Mouse (Mus musculus): Measurements from ENCODE around the gene Ttll9. TPM values are rescaled to one million over a fixed set of nuclear protein-coding genes. Genes with fewer than 3 reads are reported as not detected.
A peak's percentile ranks its signal among the peaks of the same experiment; 100 is the strongest.

Ttll9 gene
- polyA plus RNA-seq, 1 experiment from 2014 or later, result 1.2 TPM

DNA sequence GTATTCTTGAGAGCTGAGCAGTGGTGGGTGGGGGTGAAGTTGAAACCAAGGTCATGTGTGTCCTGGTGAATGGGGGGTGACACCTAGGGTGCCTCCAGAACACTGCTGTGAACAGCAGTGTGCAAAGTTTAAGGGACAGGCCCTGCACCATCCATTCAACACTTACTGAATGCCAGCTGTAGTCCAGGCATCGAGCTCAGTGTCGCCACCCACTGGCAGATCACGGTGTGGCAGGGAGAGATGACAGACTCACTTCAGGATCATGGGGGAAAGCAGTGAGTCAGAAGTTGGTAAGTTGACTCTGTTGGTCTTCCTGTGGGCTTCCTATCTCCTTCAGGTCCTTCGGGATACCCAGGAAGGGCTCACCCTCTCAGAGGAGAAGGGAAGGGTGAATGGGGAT, 22.4 kb upstream of the Ttll9 start:
- H3K27me3 ChIP-seq (ENCODE audit: insufficient read depth, low read length), result peaks cover 46% of the 10 kb centered on the region
- peaks cover 13% of the 10 kb centered on the region; the same call in 1 of the 2 replicates for H3K4me1 ChIP-seq (ENCODE audit: insufficient read depth, low read length)
- 11% methylated on average over 4 of the region's 4 CpGs for WGBS
- H3K27ac ChIP-seq (ENCODE audit: low read length), result no peak overlapping the region
- H3K4me2 ChIP-seq (replicated peaks; ENCODE audit: low read depth, low read length), result no peak overlapping the region
- H3K9me3 ChIP-seq (ENCODE audit: low read length), result no peaks in the 10 kb centered on the region
- ATAC-seq (ENCODE audit: low FRiP score, low TSS enrichment), result no peak
- H3K4me3 ChIP-seq (ENCODE audit: low read length), result no peak overlapping the region
- H3K36me3 ChIP-seq (ENCODE audit: insufficient read depth, low read length), result no peaks in the 10 kb centered on the region
- H3K9ac ChIP-seq (replicated peaks; ENCODE audit: low read length), result no peak overlapping the region

DNA sequence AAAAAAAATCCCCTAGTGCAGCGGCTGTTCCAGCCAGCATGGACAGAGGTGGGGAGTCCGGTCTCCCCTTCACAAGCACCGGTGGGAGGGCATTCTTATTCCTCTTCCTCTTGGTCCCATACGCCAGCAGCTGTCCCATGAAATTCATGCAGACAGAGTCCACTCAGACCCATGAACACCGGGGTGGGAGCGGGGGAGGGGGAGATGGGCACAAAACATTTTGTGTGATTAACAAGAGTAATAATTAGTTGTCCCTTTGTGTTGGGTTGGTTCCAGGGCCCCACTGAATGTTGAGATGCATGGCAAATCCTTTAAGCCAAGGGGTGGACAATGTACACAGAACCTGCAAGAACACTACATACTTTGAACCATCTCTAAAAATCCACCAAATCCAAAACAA, 21.2 kb upstream of the Ttll9 start:
- Histone ChIP-seq H3K4me2 (replicated peaks; ENCODE audit: low read depth, low read length) (no peak overlapping the region), H3K9me3 (ENCODE audit: low read length) (no peaks in the 10 kb centered on the region), H3K4me1 (ENCODE audit: insufficient read depth, low read length) (peaks cover 13% of the 10 kb centered on the region; the same call in 1 of the 2 replicates), H3K4me3 (ENCODE audit: low read length) (no peak overlapping the region), H3K36me3 (ENCODE audit: insufficient read depth, low read length) (no peaks in the 10 kb centered on the region), H3K27ac (ENCODE audit: low read length) (no peak overlapping the region), H3K27me3 (ENCODE audit: insufficient read depth, low read length) (peaks cover 57% of the 10 kb centered on the region), H3K9ac (replicated peaks; ENCODE audit: low read length) (no peak overlapping the region)
- WGBS, result 79% methylated on average over 6 of the region's 6 CpGs
- no peak for ATAC-seq (ENCODE audit: low FRiP score, low TSS enrichment)

DNA sequence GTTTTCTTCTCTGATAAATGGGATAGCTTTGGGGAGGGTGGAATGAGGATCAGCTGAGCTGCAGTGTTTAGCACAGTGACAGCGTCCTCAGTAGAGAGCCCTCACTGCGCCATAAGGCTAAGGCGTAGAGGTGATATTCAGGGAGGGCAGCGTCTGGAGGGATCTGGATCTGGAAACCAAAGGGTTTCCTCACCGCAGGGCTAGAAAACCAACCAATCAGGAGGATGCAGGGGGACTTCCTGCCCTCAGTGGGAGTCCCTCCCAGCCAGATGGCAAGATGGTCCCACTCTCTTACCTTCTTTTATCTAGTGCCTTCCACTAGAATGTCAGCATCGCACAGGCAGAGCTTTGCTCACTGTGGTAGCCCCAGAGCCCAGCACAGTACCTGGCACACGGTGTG, 20.5 kb upstream of the Ttll9 start:
- no peak for ATAC-seq (ENCODE audit: low FRiP score, low TSS enrichment)
- no peaks in the 10 kb centered on the region for H3K9me3 ChIP-seq (ENCODE audit: low read length)

DNA sequence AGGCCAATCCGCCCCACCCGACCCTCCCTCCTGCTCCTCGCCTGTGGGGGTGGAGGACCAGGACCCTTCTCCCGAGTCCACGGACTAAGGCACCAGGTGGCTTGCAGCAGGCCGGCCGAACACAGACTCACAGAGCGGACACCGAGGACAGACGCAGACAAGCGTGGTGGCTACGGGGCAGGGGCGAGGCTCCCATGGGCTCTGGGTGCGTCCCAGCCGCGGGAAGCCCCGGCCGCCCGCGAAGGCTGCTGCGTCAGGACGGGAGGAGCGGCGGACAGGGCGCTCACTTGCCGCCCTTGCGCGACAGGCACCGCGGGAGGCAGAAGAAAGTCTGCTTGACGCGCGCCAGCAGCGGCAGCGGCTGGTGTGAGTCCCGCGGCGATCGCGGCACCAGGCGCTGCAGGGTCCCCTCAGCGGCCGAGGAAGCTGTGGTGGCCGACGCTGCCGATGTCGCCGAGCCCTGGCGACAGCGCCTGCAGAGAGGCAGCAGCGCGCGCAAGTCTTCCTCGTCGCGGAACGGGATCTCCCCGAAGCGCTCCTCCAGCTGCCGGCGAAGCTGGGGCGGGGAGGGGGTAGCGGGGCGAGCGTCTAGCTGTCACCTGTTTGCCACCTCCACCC, 19.3 kb upstream of the Ttll9 start:
- H3K4me3 ChIP-seq (ENCODE audit: low read length), result peak overlapping the region; percentile 52
- no peaks in the 10 kb centered on the region for H3K9me3 ChIP-seq (ENCODE audit: low read length)
- H3K4me2 ChIP-seq (replicated peaks; ENCODE audit: low read depth, low read length), result peak overlapping the region; percentile 84
- ATAC-seq (ENCODE audit: low FRiP score, low TSS enrichment), result peak; percentile 36; the same call in 1 of the 2 replicates
- no peaks in the 10 kb centered on the region for H3K36me3 ChIP-seq (ENCODE audit: insufficient read depth, low read length)
- H3K9ac ChIP-seq (replicated peaks; ENCODE audit: low read length), result peak overlapping the region; percentile 55; the same call in 1 of the 2 replicates
- H3K4me1 ChIP-seq (ENCODE audit: insufficient read depth, low read length), result peaks cover 13% of the 10 kb centered on the region; the same call in 1 of the 2 replicates
- WGBS, result 0% methylated on average over 49 of the region's 65 CpGs
- peaks cover 56% of the 10 kb centered on the region for H3K27me3 ChIP-seq (ENCODE audit: insufficient read depth, low read length)
- no peak overlapping the region for H3K27ac ChIP-seq (ENCODE audit: low read length)

More for the DNA sequence above, 20.5 kb upstream of the Ttll9 start:
- Histone ChIP-seq H3K27ac (ENCODE audit: low read length) (no peak overlapping the region), H3K9ac (replicated peaks; ENCODE audit: low read length) (no peak overlapping the region), H3K36me3 (ENCODE audit: insufficient read depth, low read length) (no peaks in the 10 kb centered on the region), H3K27me3 (ENCODE audit: insufficient read depth, low read length) (peaks cover 56% of the 10 kb centered on the region), H3K4me3 (ENCODE audit: low read length) (no peak overlapping the region), H3K4me1 (ENCODE audit: insufficient read depth, low read length) (peaks cover 13% of the 10 kb centered on the region; the same call in 1 of the 2 replicates), H3K4me2 (replicated peaks; ENCODE audit: low read depth, low read length) (no peak overlapping the region)
- WGBS, result 45% methylated on average over 7 of the region's 7 CpGs

DNA sequence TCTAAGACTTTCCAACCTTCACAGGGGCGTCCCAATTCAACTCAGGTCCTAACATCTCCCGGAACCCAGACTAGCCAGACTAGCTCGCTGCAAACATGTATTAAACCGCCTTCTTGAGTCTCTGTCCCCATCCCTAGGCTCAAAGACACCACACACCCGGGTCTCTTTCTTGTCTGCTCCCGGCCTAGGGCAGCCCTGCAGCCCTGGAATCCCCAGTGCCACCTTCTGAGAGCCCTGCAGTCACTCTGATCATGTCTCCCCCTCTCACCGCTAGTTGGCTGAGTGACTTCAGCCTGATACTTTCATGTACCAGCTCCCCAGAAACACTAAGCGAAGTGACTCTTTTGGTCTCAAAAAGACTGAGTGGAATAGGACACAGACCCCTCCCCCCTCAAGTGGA, 18.7 kb upstream of the Ttll9 start:
- ATAC-seq (ENCODE audit: low FRiP score, low TSS enrichment), result no peak
- peak overlapping the region; percentile 52 for H3K4me3 ChIP-seq (ENCODE audit: low read length)
- H3K36me3 ChIP-seq (ENCODE audit: insufficient read depth, low read length), result no peaks in the 10 kb centered on the region
- peak overlapping the region; percentile 84 for H3K4me2 ChIP-seq (replicated peaks; ENCODE audit: low read depth, low read length)
- H3K9me3 ChIP-seq (ENCODE audit: low read length), result no peaks in the 10 kb centered on the region
- peaks cover 56% of the 10 kb centered on the region for H3K27me3 ChIP-seq (ENCODE audit: insufficient read depth, low read length)
- H3K27ac ChIP-seq (ENCODE audit: low read length), result no peak overlapping the region
- H3K4me1 ChIP-seq (ENCODE audit: insufficient read depth, low read length), result peaks cover 13% of the 10 kb centered on the region; the same call in 1 of the 2 replicates
- H3K9ac ChIP-seq (replicated peaks; ENCODE audit: low read length), result no peak overlapping the region
- 4% methylated on average over 8 of the region's 8 CpGs for WGBS

DNA sequence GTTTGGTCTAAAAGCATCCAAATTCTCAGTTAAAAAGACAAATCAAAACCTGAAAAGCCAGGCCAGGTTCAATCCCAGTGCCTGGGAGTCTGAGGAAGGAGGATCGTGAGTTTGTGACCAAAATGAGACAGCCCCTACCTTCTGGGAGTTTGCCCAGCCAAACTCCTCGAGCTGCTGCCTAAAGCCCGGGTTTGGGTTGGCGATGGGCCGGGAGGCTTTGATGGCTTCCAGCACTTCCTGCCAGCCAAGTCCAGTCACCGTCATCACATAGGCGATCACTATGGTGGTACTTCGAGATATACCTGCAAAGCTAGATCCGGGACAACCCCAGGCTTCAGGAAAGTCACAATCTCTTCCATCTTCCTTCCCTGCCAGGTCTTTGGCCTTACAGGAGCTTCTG, 18.3 kb upstream of the Ttll9 start:
- WGBS, result 50% methylated on average over 9 of the region's 9 CpGs

DNA sequence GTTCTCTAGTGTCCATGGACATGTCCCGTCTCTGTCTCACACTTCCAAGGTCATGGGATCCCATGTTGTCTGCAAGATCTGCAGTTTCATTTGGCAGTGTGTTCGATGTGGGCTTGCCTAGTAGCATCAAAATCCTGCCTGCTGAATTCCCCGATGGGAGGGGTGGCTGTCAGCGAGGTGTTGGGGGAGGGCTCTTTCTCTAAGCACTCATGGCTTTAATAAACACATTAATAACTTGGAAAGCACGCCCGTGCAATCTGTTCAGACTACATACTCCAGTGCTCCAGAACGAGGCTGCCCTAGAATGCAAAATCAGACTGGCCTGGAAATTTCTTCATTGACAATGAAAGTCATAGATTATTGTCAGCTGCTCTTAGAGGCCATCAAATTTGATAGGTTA, 15.2 kb upstream of the Ttll9 start:
- 56% methylated on average over 7 of the region's 7 CpGs for WGBS
- peaks cover 66% of the 10 kb centered on the region for H3K27me3 ChIP-seq (ENCODE audit: insufficient read depth, low read length)

More for the DNA sequence above, 18.3 kb upstream of the Ttll9 start:
- Histone ChIP-seq H3K27me3 (ENCODE audit: insufficient read depth, low read length) (peaks cover 60% of the 10 kb centered on the region), H3K9ac (replicated peaks; ENCODE audit: low read length) (no peak overlapping the region), H3K9me3 (ENCODE audit: low read length) (no peaks in the 10 kb centered on the region), H3K36me3 (ENCODE audit: insufficient read depth, low read length) (no peaks in the 10 kb centered on the region), H3K4me2 (replicated peaks; ENCODE audit: low read depth, low read length) (no peak overlapping the region), H3K4me3 (ENCODE audit: low read length) (no peak overlapping the region), H3K27ac (ENCODE audit: low read length) (no peak overlapping the region), H3K4me1 (ENCODE audit: insufficient read depth, low read length) (peaks cover 13% of the 10 kb centered on the region; the same call in 1 of the 2 replicates)
- no peak for ATAC-seq (ENCODE audit: low FRiP score, low TSS enrichment)

GRCm38 (mm10) chr2:152948438-152949020, 13.8 kb upstream of the Ttll9 start:
- H3K4me2 ChIP-seq (replicated peaks; ENCODE audit: low read depth, low read length), result no peak overlapping the region
- H3K9ac ChIP-seq (replicated peaks; ENCODE audit: low read length), result no peak overlapping the region
- no peaks in the 10 kb centered on the region for H3K9me3 ChIP-seq (ENCODE audit: low read length)
- 88% methylated on average over 5 of the region's 5 CpGs for WGBS
- peaks cover 57% of the 10 kb centered on the region for H3K27me3 ChIP-seq (ENCODE audit: insufficient read depth, low read length)
- no peak for ATAC-seq (ENCODE audit: low FRiP score, low TSS enrichment)
- H3K27ac ChIP-seq (ENCODE audit: low read length), result no peak overlapping the region
- no peaks in the 10 kb centered on the region for H3K36me3 ChIP-seq (ENCODE audit: insufficient read depth, low read length)
- peaks cover 9% of the 10 kb centered on the region for H3K4me1 ChIP-seq (ENCODE audit: insufficient read depth, low read length)
- no peak overlapping the region for H3K4me3 ChIP-seq (ENCODE audit: low read length)

More for the DNA sequence above, 15.2 kb upstream of the Ttll9 start:
- peaks cover 20% of the 10 kb centered on the region for H3K4me1 ChIP-seq (ENCODE audit: insufficient read depth, low read length)
- no peak overlapping the region for H3K4me2 ChIP-seq (replicated peaks; ENCODE audit: low read depth, low read length)
- no peak for ATAC-seq (ENCODE audit: low FRiP score, low TSS enrichment)
- no peak overlapping the region for H3K9ac ChIP-seq (replicated peaks; ENCODE audit: low read length)
- H3K4me3 ChIP-seq (ENCODE audit: low read length), result no peak overlapping the region
- H3K27ac ChIP-seq (ENCODE audit: low read length), result no peak overlapping the region
- H3K36me3 ChIP-seq (ENCODE audit: insufficient read depth, low read length), result no peaks in the 10 kb centered on the region
- no peaks in the 10 kb centered on the region for H3K9me3 ChIP-seq (ENCODE audit: low read length)

DNA sequence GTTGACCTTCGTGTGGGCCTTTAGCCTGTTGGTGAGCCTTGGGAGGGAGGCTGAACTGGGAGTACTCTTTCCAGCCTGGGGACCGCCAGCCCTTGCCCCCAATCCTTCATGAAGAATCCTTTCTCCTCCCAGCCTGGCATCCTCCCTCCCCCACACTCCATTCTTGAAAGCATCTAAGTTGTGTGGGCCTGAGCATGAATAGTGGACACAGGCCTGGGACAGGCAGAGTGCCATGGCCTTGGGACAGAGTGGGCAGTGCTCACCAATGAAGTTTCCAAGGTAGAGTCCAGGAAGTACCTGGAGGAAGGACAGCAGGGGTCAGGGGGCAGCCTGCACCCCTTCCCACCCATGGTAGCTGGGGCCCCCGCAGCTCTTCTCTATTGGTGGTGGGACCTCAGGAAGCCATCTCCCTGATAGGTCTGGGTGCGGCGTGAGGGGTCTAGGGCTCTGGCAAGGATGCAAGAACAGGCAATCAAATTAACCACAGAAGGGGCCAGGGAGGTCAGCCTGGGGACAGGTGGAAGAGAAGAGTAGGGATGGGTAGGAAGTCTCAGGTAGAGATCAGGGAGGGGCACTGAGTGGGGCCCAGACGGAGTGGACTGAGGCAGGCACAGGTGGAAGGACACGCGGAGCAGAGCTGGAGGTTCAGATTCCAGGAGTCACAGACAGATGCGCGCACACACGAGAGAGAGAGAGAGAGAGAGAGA, 11.8 kb upstream of the Ttll9 start:
- Histone ChIP-seq H3K4me1 (ENCODE audit: insufficient read depth, low read length) (peaks cover 6% of the 10 kb centered on the region; the same call in 1 of the 2 replicates), H3K9ac (replicated peaks; ENCODE audit: low read length) (peak overlapping the region; percentile 67; the same call in 1 of the 2 replicates), H3K4me2 (replicated peaks; ENCODE audit: low read depth, low read length) (peak overlapping the region; percentile 90), H3K36me3 (ENCODE audit: insufficient read depth, low read length) (no peaks in the 10 kb centered on the region), H3K4me3 (ENCODE audit: low read length) (peak overlapping the region; percentile 60), H3K27me3 (ENCODE audit: insufficient read depth, low read length) (peaks cover 41% of the 10 kb centered on the region), H3K9me3 (ENCODE audit: low read length) (no peaks in the 10 kb centered on the region), H3K27ac (ENCODE audit: low read length) (no peak overlapping the region)
- ATAC-seq (ENCODE audit: low FRiP score, low TSS enrichment), result no peak
- 32% methylated on average over 11 of the region's 11 CpGs for WGBS

Data from kidney, embryonic 16.5 days (tissue).